Mouse (Mus musculus) ZHBTc4 (cell line): ENCODE measurements around the gene Gpr15.
A peak's percentile ranks its signal among the peaks of the same experiment; 100 is the strongest.

Source experiments
- DNase-seq: peaks from one replicate; pipeline ENCODE4 v3.0.0-alpha.2; 2011; ENCODE audit warnings: low read depth, low spot score

Gene Gpr15

GRCm38 (mm10) chr16:58718666-58719120 lies at the start of gene Gpr15:
Gpr15 (minus strand) TSS chr16:58719070.
- DNase-seq, result no peak

GRCm38 (mm10) chr16:58763076-58763475 lies 44.2 kb upstream of the Gpr15 start, which contains the start of gene Olfr172:
Olfr172 (minus strand) TSS chr16:58763176.
- no peak for DNase-seq

GRCm38 (mm10) chr16:58756191-58756590 lies 37.3 kb upstream of the Gpr15 start:
- no peak for DNase-seq

GRCm38 (mm10) chr16:58751314-58751713 lies 32.4 kb upstream of the Gpr15 start:
- peak; percentile 30 for DNase-seq

- no peak for DNase-seq
Measured at GRCm38 (mm10) chr16:58746715-58747114, 27.8 kb upstream of the Gpr15 start.

- DNase-seq, result no peak
Measured at GRCm38 (mm10) chr16:58740751-58741150, 21.9 kb upstream of the Gpr15 start.

- peak; percentile 18 for DNase-seq
Measured at GRCm38 (mm10) chr16:58738800-58739199, 19.9 kb upstream of the Gpr15 start.

- peak; percentile 8 for DNase-seq
Measured at GRCm38 (mm10) chr16:58738205-58738604, 19.3 kb upstream of the Gpr15 start.

GRCm38 (mm10) chr16:58728176-58728671 lies 9.4 kb upstream of the Gpr15 start:
- no peak for DNase-seq

GRCm38 (mm10) chr16:58727477-58728131 lies 8.7 kb upstream of the Gpr15 start, which contains the start of gene Cldnd1:
Cldnd1 (plus strand) TSS chr16:58727910.
- peak; percentile 98 for DNase-seq

- DNase-seq, result no peak
Measured at GRCm38 (mm10) chr16:58726680-58727476, 8.0 kb upstream of the Gpr15 start.

GRCm38 (mm10) chr16:58722292-58722691 lies 3.4 kb upstream of the Gpr15 start:
- no peak for DNase-seq

GRCm38 (mm10) chr16:58715018-58715417 lies 3.9 kb downstream of the Gpr15 start:
- no peak for DNase-seq

- no peak for DNase-seq
Measured at GRCm38 (mm10) chr16:58713128-58713527, 5.7 kb downstream of the Gpr15 start.

GRCm38 (mm10) chr16:58712221-58712620 lies 6.6 kb downstream of the Gpr15 start:
- DNase-seq, result no peak

- DNase-seq, result no peak
Measured at GRCm38 (mm10) chr16:58709536-58709935, 9.3 kb downstream of the Gpr15 start.

- DNase-seq, result no peak
Measured at GRCm38 (mm10) chr16:58708601-58709475, 10.0 kb downstream of the Gpr15 start.

- no peak for DNase-seq
Measured at GRCm38 (mm10) chr16:58707276-58707905, 11.5 kb downstream of the Gpr15 start.

- no peak for DNase-seq
Measured at GRCm38 (mm10) chr16:58704999-58705398, 13.9 kb downstream of the Gpr15 start.

GRCm38 (mm10) chr16:58703382-58704124 lies 15.3 kb downstream of the Gpr15 start:
- no peak for DNase-seq
